Mouse (Mus musculus) small intestine, adult 2 months (tissue): ENCODE results near the gene Arid3a. TPM values are rescaled to one million over a fixed set of nuclear protein-coding genes. Genes with fewer than 3 reads are reported as not detected.

ENCODE experiments used
- H3K27ac ChIP-seq: fragments of 200-500 bp; 2 replicates; pipeline ENCODE4 v1.5.1; 2012; ENCODE audit warnings: low read depth, low read length, control low read depth, inconsistent platforms; ENCODE audit not compliant: insufficient read depth
- H3K27me3 ChIP-seq: fragments of 200-500 bp; 2 replicates; pipeline ENCODE4 v1.6.1; 2012; ENCODE audit warnings: mild to moderate bottlenecking, moderate library complexity, low read length, inconsistent platforms; ENCODE audit not compliant: control insufficient read depth, insufficient read depth
- H3K36me3 ChIP-seq: fragments of 200-500 bp; 2 replicates; pipeline ENCODE4 v1.6.1; 2012; ENCODE audit warnings: mild to moderate bottlenecking, low read length, control low read depth, inconsistent platforms; ENCODE audit not compliant: control insufficient read depth, insufficient read depth
- H3K4me1 ChIP-seq: fragments of 200-500 bp; 2 replicates; pipeline ENCODE4 v1.6.1; 2012; ENCODE audit warnings: low read length, inconsistent platforms, mixed read lengths; ENCODE audit not compliant: control insufficient read depth, insufficient read depth, insufficient read length
- H3K4me3 ChIP-seq: fragments of 200-500 bp; 2 replicates; pipeline ENCODE4 v1.5.1; 2012; ENCODE audit warnings: low read depth, mild to moderate bottlenecking, control low read depth, inconsistent platforms, low read length, moderate library complexity
- CTCF ChIP-seq: fragments of 200-500 bp; IDR thresholded peaks from 2 replicates; pipeline ENCODE4 v1.5.1; 2012; ENCODE audit warnings: low read depth, mild to moderate bottlenecking, control low read depth, inconsistent platforms, low read length, moderate library complexity, mixed read lengths; ENCODE audit not compliant: insufficient replicate concordance, insufficient read length; ENCODE audit errors: extremely low read depth
- POLR2A ChIP-seq: fragments of 200-500 bp; IDR thresholded peaks from 2 replicates; pipeline ENCODE4 v1.6.1; 2012; ENCODE audit warnings: low read depth, mild to moderate bottlenecking, control low read depth, inconsistent platforms, low read length, moderate library complexity
- WGBS: fragments of 180-500 bp; shearing (Covaris S2); methylation state at CpG from one replicate; pipeline ENCODE4 v1.1.7; 2018; 5-methylcytosine and 5-hydroxymethylcytosine counted together
- polyA plus RNA-seq: library from polyadenylated mRNA; depleted of rRNA; stranded (reverse); fragments of >200 nt; gene quantifications from 2 replicates; pipeline ENCODE4 v1.2.3, GENCODE M21; 2012; rRNA removed

Arid3a gene
- polyA plus RNA-seq, 1 experiment: 23.9 TPM

DNA sequence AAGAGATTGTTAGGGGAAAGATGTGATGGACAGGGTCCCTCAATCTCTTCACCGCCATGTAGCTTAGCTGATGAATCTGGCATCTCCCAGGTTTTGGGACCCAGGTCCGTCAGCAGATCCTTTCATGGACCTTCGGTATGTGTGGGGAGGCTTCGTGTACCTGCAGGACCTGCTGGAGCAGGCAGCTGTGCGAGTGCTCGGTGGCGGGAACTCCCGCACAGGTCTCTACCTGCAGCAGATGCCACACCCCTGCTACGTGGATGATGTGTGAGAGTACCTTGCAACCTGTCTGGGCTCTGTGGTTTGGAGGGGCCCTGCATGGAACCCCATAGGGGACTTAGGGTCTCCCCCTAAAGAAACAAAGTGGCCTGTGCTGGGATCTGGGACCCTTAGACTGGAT, 75.1 kb downstream of the Arid3a start:
- no peak overlapping the region for H3K27ac ChIP-seq
- 78% methylated on average over 9 of the region's 9 CpGs for WGBS
- peaks cover 17% of the 10 kb centered on the region for H3K36me3 ChIP-seq
- no peaks in the 10 kb centered on the region for H3K27me3 ChIP-seq
- TF ChIP-seq POLR2A (no peak), CTCF (no peak)
- peaks cover 18% of the 10 kb centered on the region for H3K4me1 ChIP-seq
- no peak overlapping the region for H3K4me3 ChIP-seq

GRCm38 (mm10) chr10:80002829-80003228, 76.0 kb downstream of the Arid3a start:
- Histone ChIP-seq H3K27me3 (no peaks in the 10 kb centered on the region), H3K36me3 (peaks cover 23% of the 10 kb centered on the region), H3K4me1 (peaks cover 13% of the 10 kb centered on the region), H3K4me3 (no peak overlapping the region), H3K27ac (no peak overlapping the region)
- TF ChIP-seq POLR2A: no peak
- no peak for TF ChIP-seq CTCF
- 78% methylated on average over 21 of the region's 21 CpGs for WGBS

- H3K4me1 ChIP-seq: peaks cover 8% of the 10 kb centered on the region
These were observed 76.8 kb downstream of the Arid3a start for GRCm38 (mm10) chr10:80003374-80004232.

DNA sequence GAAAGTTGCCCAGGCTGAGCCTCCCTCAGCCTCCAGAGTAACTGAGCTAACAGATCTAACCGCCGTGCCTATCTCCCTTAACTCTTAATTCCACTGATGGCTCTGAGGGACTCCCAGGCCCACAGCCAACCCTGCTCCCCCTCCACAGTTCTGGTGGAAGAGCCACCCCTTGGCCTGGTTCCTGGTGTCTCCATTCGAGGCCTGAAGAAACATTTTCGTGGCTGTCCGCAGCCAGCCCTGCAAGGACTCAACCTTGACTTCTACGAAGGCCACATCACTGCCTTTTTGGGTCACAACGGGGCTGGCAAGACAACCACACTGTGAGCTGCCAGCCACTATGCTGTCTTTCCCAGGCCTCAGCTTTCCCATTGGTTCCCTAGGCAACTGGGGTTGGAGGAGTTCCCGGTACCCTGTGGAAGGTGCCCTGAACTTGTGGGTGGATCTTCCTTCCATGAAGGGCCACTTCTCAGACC, 77.4 kb downstream of the Arid3a start:
- no peaks in the 10 kb centered on the region for H3K27me3 ChIP-seq
- 85% methylated on average over 8 of the region's 8 CpGs for WGBS
- H3K36me3 ChIP-seq: peaks cover 32% of the 10 kb centered on the region
- H3K4me3 ChIP-seq: no peak overlapping the region
- H3K27ac ChIP-seq: no peak overlapping the region
- peaks cover 8% of the 10 kb centered on the region for H3K4me1 ChIP-seq
- TF ChIP-seq POLR2A (no peak), CTCF (no peak)

More at GRCm38 (mm10) chr10:80003374-80004232, 76.8 kb downstream of the Arid3a start:
- TF ChIP-seq CTCF: no peak
- TF ChIP-seq POLR2A: no peak
- Histone ChIP-seq H3K27ac (no peak overlapping the region), H3K4me3 (no peak overlapping the region), H3K27me3 (no peaks in the 10 kb centered on the region), H3K36me3 (peaks cover 27% of the 10 kb centered on the region)
- 45% methylated on average over 9 of the region's 9 CpGs for WGBS

Other genes with a start within 250 kb of the Arid3a start
- gene Cdc34, start 244.8 kb upstream of the Arid3a start, polyA plus RNA-seq: 101 and 163 TPM in 2 replicates
- 0.11 and 0.52 TPM in 2 replicates for gene Gzmm, start 238.0 kb upstream of the Arid3a start, polyA plus RNA-seq
- 1,266 and 1,465 TPM in 2 replicates for gene Bsg, start 222.6 kb upstream of the Arid3a start, polyA plus RNA-seq
- gene Hcn2, start 210.4 kb upstream of the Arid3a start, polyA plus RNA-seq: 8.3 and 19.2 TPM in 2 replicates
- gene Polrmt, start 180.5 kb upstream of the Arid3a start, polyA plus RNA-seq: 38.7 and 50.0 TPM in 2 replicates
- not detected in 2 replicates for gene Fgf22, start 172.0 kb upstream of the Arid3a start, polyA plus RNA-seq
- 130 and 222 TPM in 2 replicates for gene Rnf126, start 160.1 kb upstream of the Arid3a start, polyA plus RNA-seq
- 16.0 and 19.6 TPM in 2 replicates for gene Fstl3, start 149.8 kb upstream of the Arid3a start, polyA plus RNA-seq
- 0.24 and 0.67 TPM in 2 replicates for gene Prss57, start 136.1 kb upstream of the Arid3a start, polyA plus RNA-seq
- 13.0 and 24.0 TPM in 2 replicates for gene Palm, start 133.5 kb upstream of the Arid3a start, polyA plus RNA-seq
- 141 and 347 TPM in 2 replicates for gene Misp, start 106.1 kb upstream of the Arid3a start, polyA plus RNA-seq
- gene Ptbp1, start 72.6 kb upstream of the Arid3a start, polyA plus RNA-seq: 150 and 285 TPM in 2 replicates
- gene Prtn3, start 52.6 kb upstream of the Arid3a start, polyA plus RNA-seq: 1.6 and 2.1 TPM in 2 replicates
- gene Plppr3, start 52.4 kb upstream of the Arid3a start, polyA plus RNA-seq: 2.8 and 5.3 TPM in 2 replicates
- gene Elane, start 40.8 kb upstream of the Arid3a start, polyA plus RNA-seq: 0.72 TPM in 1 of 2 replicates, not detected in the other
- gene Cfd, start 36.2 kb upstream of the Arid3a start, polyA plus RNA-seq: 48.6 and 122 TPM in 2 replicates
- gene Med16, start 18.1 kb upstream of the Arid3a start, polyA plus RNA-seq: 34.8 and 58.1 TPM in 2 replicates
- gene Gm26602, start 16.2 kb upstream of the Arid3a start, polyA plus RNA-seq: not detected in 2 replicates
- 3.0 and 5.9 TPM in 2 replicates for gene Kiss1r, start 10.1 kb upstream of the Arid3a start, polyA plus RNA-seq
- gene R3hdm4, start 5.8 kb upstream of the Arid3a start, polyA plus RNA-seq: 86.4 and 104 TPM in 2 replicates
- gene Wdr18, start 33.1 kb downstream of the Arid3a start, polyA plus RNA-seq: 34.8 and 44.6 TPM in 2 replicates
- gene Grin3b, start 43.7 kb downstream of the Arid3a start, polyA plus RNA-seq: not detected in 2 replicates
- gene Tmem259, start 57.3 kb downstream of the Arid3a start, polyA plus RNA-seq: 225 and 441 TPM in 2 replicates
- 49.9 and 72.8 TPM in 2 replicates for gene Cnn2, start 61.5 kb downstream of the Arid3a start, polyA plus RNA-seq
- gene Abca7, start 69.5 kb downstream of the Arid3a start, polyA plus RNA-seq: 18.1 and 33.4 TPM in 2 replicates
- gene Arhgap45, start 89.6 kb downstream of the Arid3a start, polyA plus RNA-seq: 23.2 and 36.8 TPM in 2 replicates
- gene Polr2e, start 112.8 kb downstream of the Arid3a start, polyA plus RNA-seq: 140 and 186 TPM in 2 replicates
- gene Gpx4, start 120.1 kb downstream of the Arid3a start, polyA plus RNA-seq: 388 and 646 TPM in 2 replicates
- 61.2 and 126 TPM in 2 replicates for gene Sbno2, start 178.5 kb downstream of the Arid3a start, polyA plus RNA-seq
- 77.5 and 124 TPM in 2 replicates for gene Stk11, start 188.8 kb downstream of the Arid3a start, polyA plus RNA-seq
- 2,309 and 4,813 TPM in 2 replicates for gene Atp5d, start 211.6 kb downstream of the Arid3a start, polyA plus RNA-seq
- 3.7 and 6.6 TPM in 2 replicates for gene Cbarp, start 213.8 kb downstream of the Arid3a start, polyA plus RNA-seq
- gene Midn, start 221.2 kb downstream of the Arid3a start, polyA plus RNA-seq: 151 and 372 TPM in 2 replicates
- gene Cirbp, start 238.9 kb downstream of the Arid3a start, polyA plus RNA-seq: 18.5 and 48.0 TPM in 2 replicates
- 6.8 and 9.0 TPM in 2 replicates for gene 1600002K03Rik, start 245.9 kb downstream of the Arid3a start, polyA plus RNA-seq